Mouse (Mus musculus) layer of hippocampus, adult 9-11 months (tissue): ENCODE results near the gene Alkbh7.

Experiments
- DNase-seq: peaks from one replicate; pipeline ENCODE4 v3.0.0; 2022

Gene Alkbh7

GRCm38 (mm10) chr17:56997029-56997667, at the start of gene Alkbh7:
Alkbh7 (plus strand) TSS chr17:56997339.
- peak; percentile 98 for DNase-seq

GRCm38 (mm10) chr17:56950915-56951314, 46.2 kb upstream of the Alkbh7 start:
- no peak for DNase-seq

- no peak for DNase-seq
Observed at GRCm38 (mm10) chr17:56952639-56953038, 44.5 kb upstream of the Alkbh7 start.

- DNase-seq = no peak
Observed at GRCm38 (mm10) chr17:56954871-56955270, 42.3 kb upstream of the Alkbh7 start.

GRCm38 (mm10) chr17:56957763-56958429, 39.2 kb upstream of the Alkbh7 start:
- DNase-seq = no peak

- no peak for DNase-seq
Observed at GRCm38 (mm10) chr17:56958667-56959066, 38.5 kb upstream of the Alkbh7 start.

GRCm38 (mm10) chr17:56961880-56962279, 35.3 kb upstream of the Alkbh7 start:
- DNase-seq = no peak

GRCm38 (mm10) chr17:56962642-56963405, 34.3 kb upstream of the Alkbh7 start:
- no peak for DNase-seq

- no peak for DNase-seq
Observed at GRCm38 (mm10) chr17:56963646-56964045, 33.5 kb upstream of the Alkbh7 start.

- DNase-seq = no peak
Observed at GRCm38 (mm10) chr17:56969321-56969720, 27.8 kb upstream of the Alkbh7 start.

- no peak for DNase-seq
Observed at GRCm38 (mm10) chr17:56970081-56970480, 27.1 kb upstream of the Alkbh7 start.

- no peak for DNase-seq
Observed at GRCm38 (mm10) chr17:56973956-56974707, 23.0 kb upstream of the Alkbh7 start.

GRCm38 (mm10) chr17:56974708-56975240, 22.4 kb upstream of the Alkbh7 start:
- no peak for DNase-seq

GRCm38 (mm10) chr17:56975391-56975790, 21.7 kb upstream of the Alkbh7 start:
- no peak for DNase-seq

GRCm38 (mm10) chr17:56976531-56977390, 20.4 kb upstream of the Alkbh7 start:
- no peak for DNase-seq

GRCm38 (mm10) chr17:56979524-56979923, 17.6 kb upstream of the Alkbh7 start:
- no peak for DNase-seq

GRCm38 (mm10) chr17:56981049-56981448, 16.1 kb upstream of the Alkbh7 start:
- no peak for DNase-seq

- no peak for DNase-seq
Observed at GRCm38 (mm10) chr17:56982013-56982412, 15.1 kb upstream of the Alkbh7 start, which contains the start of gene Acer1. Acer1 (minus strand) TSS chr17:56982126.

GRCm38 (mm10) chr17:56984886-56985285, 12.3 kb upstream of the Alkbh7 start:
- DNase-seq = no peak

- no peak for DNase-seq
Observed at GRCm38 (mm10) chr17:56985656-56986055, 11.5 kb upstream of the Alkbh7 start.

GRCm38 (mm10) chr17:56986105-56986805, 10.9 kb upstream of the Alkbh7 start:
- DNase-seq = no peak
